Comparison of ENCODE assay signal across 37 mouse cellular contexts in genomic region chr5:136007745-136008144, GRCm38 (mm10). TPM values are rescaled to one million over a fixed set of nuclear protein-coding genes. Genes with fewer than 3 reads are reported as not detected.
A peak's percentile ranks its signal among the peaks of the same experiment; 100 is the strongest.
DNase-seq lines count a peak whose midpoint lies in the region; TF ChIP-seq lines count a peak whose summit lies in the region.
"Had no signal": no experiment of that assay in that cellular context is flagged by ENCODE, and none has a peak within 500 bp of the region (broad histone marks: within the 10 kb centered on the region; RNA-seq: fewer than 3 reads in every experiment).

No protein-coding gene starts in this region.

- peaks cover 33% of the 10 kb centered on the region for H3K36me3 ChIP-seq in heart, embryonic 10.5 days
- peaks cover 47% of the 10 kb centered on the region for H3K36me3 ChIP-seq in embryonic facial prominence, embryonic 10.5 days (replicated peaks)

- WGBS in heart, embryonic 10.5 days = 66% methylated on average over 7 of the region's 7 CpGs
- WGBS in embryonic facial prominence, embryonic 10.5 days = 80% methylated on average over 7 of the region's 7 CpGs

- TF ChIP-seq CTCF in bone marrow macrophage, adult 2 months (IDR thresholded peaks at IDR 0.05; ENCODE audit: low read depth, low read length) = no peak

- H3K27me3 ChIP-seq in heart, embryonic 10.5 days (ENCODE audit: insufficient read depth, poor library complexity, severe bottlenecking) = no peaks in the 10 kb centered on the region
- no peaks in the 10 kb centered on the region for H3K27me3 ChIP-seq in embryonic facial prominence, embryonic 10.5 days (replicated peaks; ENCODE audit: low read depth, poor library complexity, severe bottlenecking)
- H3K27me3 ChIP-seq: embryonic facial prominence, embryonic 12.5 days; heart, embryonic 15.5 days; kidney, embryonic 15.5 days; limb, embryonic 13.5 days; neural tube, embryonic 13.5 days had no signal

- no peaks in the 10 kb centered on the region for H3K9me3 ChIP-seq in heart, embryonic 10.5 days
- H3K9me3 ChIP-seq in embryonic facial prominence, embryonic 10.5 days = no peaks in the 10 kb centered on the region
- H3K9me3 ChIP-seq: embryonic facial prominence, embryonic 12.5 days; heart, embryonic 15.5 days; kidney, embryonic 15.5 days; limb, embryonic 13.5 days; neural tube, embryonic 13.5 days had no signal

- H3K4me3 ChIP-seq in heart, embryonic 10.5 days = no peak overlapping the region
- no peak overlapping the region for H3K4me3 ChIP-seq in bone marrow macrophage, adult 2 months (ENCODE audit: insufficient read depth, low read length)
- no peak overlapping the region for H3K4me3 ChIP-seq in embryonic facial prominence, embryonic 10.5 days
- H3K4me3 ChIP-seq: embryonic facial prominence, embryonic 12.5 days; heart, embryonic 15.5 days; kidney, embryonic 15.5 days; layer of hippocampus, adult 2 months; left cerebral cortex, adult 2 months; limb, embryonic 13.5 days; neural tube, embryonic 13.5 days had no signal

- 0 out of 2 replicates have a peak overlapping the region, but pooled peaks have one; percentile 43 for H3K27ac ChIP-seq in heart, embryonic 10.5 days
- H3K27ac ChIP-seq in bone marrow macrophage, adult 2 months (ENCODE audit: insufficient read depth, low read depth, low read length) = peak overlapping the region; percentile 28; the same call in 1 of the 2 replicates
- H3K27ac ChIP-seq in embryonic facial prominence, embryonic 10.5 days (replicated peaks) = no peak overlapping the region
- H3K27ac ChIP-seq: embryonic facial prominence, embryonic 12.5 days; heart, embryonic 15.5 days; kidney, embryonic 15.5 days; layer of hippocampus, adult 2 months; left cerebral cortex, adult 2 months; limb, embryonic 13.5 days; neural tube, embryonic 13.5 days had no signal

- no peak for TF ChIP-seq POLR2A in bone marrow macrophage, adult 2 months (IDR thresholded peaks at IDR 0.05; ENCODE audit: borderline replicate concordance, low read depth, low read length)

- H3K4me1 ChIP-seq in heart, embryonic 10.5 days = peaks cover 30% of the 10 kb centered on the region
- H3K4me1 ChIP-seq in bone marrow macrophage, adult 2 months (ENCODE audit: control insufficient read depth, insufficient read depth, low read length) = peaks cover 17% of the 10 kb centered on the region
- H3K4me1 ChIP-seq in embryonic facial prominence, embryonic 10.5 days = peaks cover 13% of the 10 kb centered on the region

- DNase-seq in adrenal gland, adult (ENCODE audit: inconsistent age in 2 of 2, low spot score in 1 of 2) = peak; percentile 40 to 64
- no peak for DNase-seq in adrenal gland, adult 8-10 months
- no peak for DNase-seq in heart, embryonic 10.5 days (ENCODE audit: low spot score)
- no peak for DNase-seq in heart, adult 9 months (ENCODE audit: low spot score in 2 of 2)
- peak; percentile 88 for DNase-seq in 416B (ENCODE audit: low read depth)
- DNase-seq in embryonic facial prominence, embryonic 10.5 days (ENCODE audit: low spot score) = no peak
- no peak for DNase-seq in frontal cortex, adult 2 months (ENCODE audit: extremely low spot score in 1 of 2, low spot score in 1 of 2)
- DNase-seq: cerebellum, adult 2 months; cerebellum, postnatal 14 days; gastrocnemius, postnatal 36 days; kidney, adult 18-20 months; kidney, postnatal 25 days; lung, adult 18-20 months; lung, postnatal 10 days had no signal

RNA-seq across cellular contexts. Expression of gene Dtx2, which starts 13.1 kb away (rescaled TPM):
- 10 to 100 TPM; 13.0 to 17.6 (median 16.9) TPM for total RNA-seq in adrenal gland, adult 8-10 months (2022)
- 36.0 and 37.6 TPM in 2 replicates for polyA plus RNA-seq in heart, embryonic 10.5 days (2016; fragmentation: Nextera tagmentation; extraction: Ambion mirVana)
- 9.5 and 9.8 TPM in 2 replicates for polyA plus RNA-seq in bone marrow macrophage, adult 2 months (2012; ENCODE audit: insufficient read depth, insufficient read length, missing spikeins)
- 38.5 and 39.2 TPM in 2 replicates for polyA plus RNA-seq in embryonic facial prominence, embryonic 10.5 days (2016; fragmentation: Nextera tagmentation; extraction: Ambion mirVana)
- 10.5 and 10.6 TPM in 2 replicates for polyA plus RNA-seq in frontal cortex, adult 2 months (2012; rRNA removed)

RNA-seq across cellular contexts. Expression of gene Zp3, which starts 27.8 kb away (rescaled TPM):
- not detected for total RNA-seq in adrenal gland, adult 8-10 months (2022)
- polyA plus RNA-seq in heart, embryonic 10.5 days (2016; fragmentation: Nextera tagmentation; extraction: Ambion mirVana) = not detected in 2 replicates
- polyA plus RNA-seq in bone marrow macrophage, adult 2 months (2012; ENCODE audit: insufficient read depth, insufficient read length, missing spikeins) = not detected in 2 replicates
- not detected in 2 replicates for polyA plus RNA-seq in embryonic facial prominence, embryonic 10.5 days (2016; fragmentation: Nextera tagmentation; extraction: Ambion mirVana)
- polyA plus RNA-seq in frontal cortex, adult 2 months (2012; rRNA removed) = 0.06 TPM in 1 of 2 replicates, not detected in the other
- total RNA-seq: gastrocnemius, adult 18-20 months; gastrocnemius, postnatal 36 days; heart, adult 8-10 months; heart, postnatal 25 days; layer of hippocampus, adult 2 months; layer of hippocampus, postnatal 14 days; left cerebral cortex, adult 2 months; left cerebral cortex, postnatal 36 days had no signal
- polyA plus RNA-seq: activated CD4-positive, CD25-positive, alpha-beta regulatory T cell, adult 4 months; heart, embryonic 15.5 days; hindbrain, embryonic 11.5 days; hindbrain, embryonic 16.5 days; intestine, embryonic 14.5 days; liver, embryonic 11.5 days; midbrain, embryonic 11.5 days; small intestine, adult 2 months; stomach, embryonic 14.5 days had no signal

RNA-seq across cellular contexts. Expression of gene Upk3b, which starts 30.6 kb away (rescaled TPM):
- 1 to 10 TPM; 2.8 to 6.9 (median 5.4) TPM for total RNA-seq in adrenal gland, adult 8-10 months (2022)
- polyA plus RNA-seq in heart, embryonic 10.5 days (2016; fragmentation: Nextera tagmentation; extraction: Ambion mirVana) = 78.3 and 81.2 TPM in 2 replicates
- not detected in 2 replicates for polyA plus RNA-seq in bone marrow macrophage, adult 2 months (2012; ENCODE audit: insufficient read depth, insufficient read length, missing spikeins)
- polyA plus RNA-seq in embryonic facial prominence, embryonic 10.5 days (2016; fragmentation: Nextera tagmentation; extraction: Ambion mirVana) = 0.32 and 0.78 TPM in 2 replicates
- not detected in 2 replicates for polyA plus RNA-seq in frontal cortex, adult 2 months (2012; rRNA removed)
- total RNA-seq: gastrocnemius, postnatal 36 days; layer of hippocampus, adult 2 months; layer of hippocampus, postnatal 14 days; left cerebral cortex, adult 2 months; left cerebral cortex, postnatal 36 days had no signal
- polyA plus RNA-seq: activated CD4-positive, CD25-positive, alpha-beta regulatory T cell, adult 4 months; cerebellum, adult 2 months; forebrain, embryonic 14.5 days; midbrain, embryonic 11.5 days had no signal

RNA-seq across cellular contexts. Expression of gene Ssc4d, which starts 33.4 kb away (rescaled TPM):
- 10 to 100 TPM in 1 of 4 experiments, 1 to 10 TPM in 3; 4.5 to 15.0 (median 7.8) TPM for total RNA-seq in adrenal gland, adult 8-10 months (2022)
- polyA plus RNA-seq in heart, embryonic 10.5 days (2016; fragmentation: Nextera tagmentation; extraction: Ambion mirVana) = 2.3 and 5.2 TPM in 2 replicates
- polyA plus RNA-seq in bone marrow macrophage, adult 2 months (2012; ENCODE audit: insufficient read depth, insufficient read length, missing spikeins) = 6.8 and 10.0 TPM in 2 replicates
- 3.1 and 4.0 TPM in 2 replicates for polyA plus RNA-seq in embryonic facial prominence, embryonic 10.5 days (2016; fragmentation: Nextera tagmentation; extraction: Ambion mirVana)
- 2.6 and 2.9 TPM in 2 replicates for polyA plus RNA-seq in frontal cortex, adult 2 months (2012; rRNA removed)

RNA-seq across cellular contexts. Expression of gene Upk3bl, which starts 46.5 kb away (rescaled TPM):
- total RNA-seq in adrenal gland, adult 8-10 months (2022) = under 1 TPM in 1 of 4 experiments, not detected in 3; 0.41 TPM
- polyA plus RNA-seq in heart, embryonic 10.5 days (2016; fragmentation: Nextera tagmentation; extraction: Ambion mirVana) = 0.87 and 2.6 TPM in 2 replicates
- not detected in 2 replicates for polyA plus RNA-seq in bone marrow macrophage, adult 2 months (2012; ENCODE audit: insufficient read depth, insufficient read length, missing spikeins)
- 6.0 and 6.7 TPM in 2 replicates for polyA plus RNA-seq in embryonic facial prominence, embryonic 10.5 days (2016; fragmentation: Nextera tagmentation; extraction: Ambion mirVana)
- 0.22 and 0.67 TPM in 2 replicates for polyA plus RNA-seq in frontal cortex, adult 2 months (2012; rRNA removed)
- total RNA-seq: gastrocnemius, adult 18-20 months; gastrocnemius, postnatal 36 days; heart, adult 8-10 months; heart, postnatal 25 days; layer of hippocampus, adult 2 months; layer of hippocampus, postnatal 14 days; left cerebral cortex, adult 2 months; left cerebral cortex, postnatal 36 days had no signal
- polyA plus RNA-seq: activated CD4-positive, CD25-positive, alpha-beta regulatory T cell, adult 4 months; forebrain, embryonic 14.5 days; hindbrain, embryonic 16.5 days; midbrain, embryonic 16.5 days; neural tube, embryonic 13.5 days had no signal

Comparison
In these comparisons a context has a peak if more than half of its experiments do, and no peak if none do; other contexts are left out.
1. DNase-seq: peak in adrenal gland, adult (2 of 2) and 416B (single experiment); none in adrenal gland, adult 8-10 months (single experiment), heart, embryonic 10.5 days (single experiment), heart, adult 9 months (0 of 2), embryonic facial prominence, embryonic 10.5 days (single experiment) and frontal cortex, adult 2 months (0 of 2).
2. RNA of gene Upk3b, which starts 30.6 kb away (polyA plus RNA-seq): 78.3 to 81.2 TPM in heart, embryonic 10.5 days; 0.32 to 0.78 TPM in embryonic facial prominence, embryonic 10.5 days, not detected in bone marrow macrophage, adult 2 months and not detected in frontal cortex, adult 2 months; every median in the first group is over 10 times any median in the second.